Mouse (Mus musculus): ENCODE data around the gene Hoxb9.

DNA sequence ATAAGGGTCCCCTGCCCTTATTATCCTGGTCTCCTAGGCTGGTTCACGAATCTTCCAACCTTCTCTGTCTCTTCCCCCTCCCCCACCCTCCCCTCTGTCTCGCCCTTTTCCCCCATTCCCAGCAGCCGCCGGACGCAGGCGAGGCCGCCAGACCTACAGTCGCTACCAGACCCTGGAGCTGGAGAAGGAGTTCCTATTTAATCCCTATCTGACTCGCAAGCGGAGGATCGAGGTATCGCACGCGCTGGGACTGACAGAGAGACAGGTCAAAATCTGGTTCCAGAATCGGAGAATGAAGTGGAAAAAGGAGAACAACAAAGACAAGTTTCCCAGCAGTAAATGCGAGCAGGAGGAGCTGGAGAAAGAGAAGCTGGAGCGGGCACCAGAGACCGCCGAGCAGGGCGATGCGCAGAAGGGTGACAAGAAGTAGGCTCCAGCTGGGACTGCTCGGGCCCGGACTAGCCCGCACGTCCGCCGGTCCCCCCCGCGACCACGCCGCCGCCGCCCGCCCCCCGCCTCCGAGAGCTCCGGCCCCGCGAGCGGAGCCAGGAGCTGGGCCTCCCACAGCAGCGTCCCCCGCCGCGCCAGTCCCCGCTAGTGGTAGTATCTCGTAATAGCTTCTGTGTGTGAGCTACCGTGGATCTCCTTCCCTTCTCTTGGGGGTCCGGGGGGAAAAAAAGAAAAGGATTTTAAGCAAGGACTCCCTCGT is 12.9 kb downstream of the Hoxb9 start:
- 0 out of 2 replicates have a peak, but pooled peaks have one; percentile 2 for TF ChIP-seq CTCF (IDR thresholded peaks at IDR 0.05; ENCODE audit: low read depth)
- no peak for TF ChIP-seq EP300 (IDR thresholded peaks at IDR 0.05; ENCODE audit: low read depth)

Measured in liver, embryonic 14.5 days (tissue).